Mouse (Mus musculus) stomach, postnatal 0 days (tissue): ENCODE data around the gene Tnfrsf1b.

Experiments
- CTCF ChIP-seq: IDR thresholded peaks from 2 replicates; pipeline ENCODE4 v1.5.1; 2016; ENCODE audit warnings: antibody characterized with exemption, low read depth, mild to moderate bottlenecking, moderate library complexity
- EP300 ChIP-seq: optimal IDR thresholded peaks from 2 replicates; pipeline ENCODE3; 2016; ENCODE audit warnings: antibody characterized with exemption

- TF ChIP-seq EP300 (no peak), CTCF (no peak)
Measured at GRCm38 (mm10) chr4:145251546-145251945, 4.9 kb upstream of the Tnfrsf1b start.
